Mouse (Mus musculus): Measurements from ENCODE around the gene Wnt9a. TPM values are rescaled to one million over a fixed set of nuclear protein-coding genes. Genes with fewer than 3 reads are reported as not detected.

The Wnt9a gene
- polyA plus RNA-seq, 1 experiment: 1.8 TPM

- no peak overlapping the region for H3ac ChIP-seq (ENCODE audit: control insufficient read depth, insufficient read length, low read depth)
- no peaks in the 10 kb centered on the region for H3K27me3 ChIP-seq (ENCODE audit: control insufficient read depth, insufficient read depth, insufficient read length)
- no peaks in the 10 kb centered on the region for H3K79me2 ChIP-seq (ENCODE audit: control insufficient read depth, insufficient read depth)
- H3K79me3 ChIP-seq (ENCODE audit: low read depth): no peaks in the 10 kb centered on the region
- no peak overlapping the region for H3K4me3 ChIP-seq (ENCODE audit: insufficient read depth, poor library complexity, severe bottlenecking)
- TF ChIP-seq FOSL1 (IDR thresholded peaks at IDR 0.05; ENCODE audit: insufficient read depth, low read length, poor library complexity, severe bottlenecking): no peak
- no peak for TF ChIP-seq CEBPB (IDR thresholded peaks at IDR 0.05; ENCODE audit: low read depth)
- no peak for TF ChIP-seq CTCF (IDR thresholded peaks at IDR 0.05; ENCODE audit: control insufficient read depth, insufficient read depth, insufficient read length)
- no peak for TF ChIP-seq USF1 (IDR thresholded peaks at IDR 0.05; ENCODE audit: low read depth)
- TF ChIP-seq MYOD1 (IDR thresholded peaks at IDR 0.05; ENCODE audit: control insufficient read depth, insufficient read length, low read depth): no peak
- no peak for TF ChIP-seq MYOG (IDR thresholded peaks at IDR 0.05; ENCODE audit: control insufficient read depth, extremely low read depth, insufficient read length)
- TF ChIP-seq MAX (IDR thresholded peaks at IDR 0.05): no peak
- no peaks in the 10 kb centered on the region for H3K36me3 ChIP-seq (ENCODE audit: control insufficient read depth, insufficient read depth)
These were observed 9.8 kb downstream of the Wnt9a start for GRCm38 (mm10) chr11:59316517-59316916.

GRCm38 (mm10) chr11:59322988-59323387 lies 16.3 kb downstream of the Wnt9a start:
- Histone ChIP-seq H3K4me3 (ENCODE audit: insufficient read depth, poor library complexity, severe bottlenecking) (no peak overlapping the region), H3K79me2 (ENCODE audit: control insufficient read depth, insufficient read depth) (no peaks in the 10 kb centered on the region), H3K27me3 (ENCODE audit: control insufficient read depth, insufficient read depth, insufficient read length) (no peaks in the 10 kb centered on the region), H3ac (ENCODE audit: control insufficient read depth, insufficient read length, low read depth) (no peak overlapping the region), H3K79me3 (ENCODE audit: low read depth) (no peaks in the 10 kb centered on the region), H3K36me3 (ENCODE audit: control insufficient read depth, insufficient read depth) (no peaks in the 10 kb centered on the region)
- TF ChIP-seq MYOG (IDR thresholded peaks at IDR 0.05; ENCODE audit: control insufficient read depth, extremely low read depth, insufficient read length) (peak; percentile 59), MYOD1 (IDR thresholded peaks at IDR 0.05; ENCODE audit: control insufficient read depth, insufficient read length, low read depth) (peak; percentile 45), USF1 (IDR thresholded peaks at IDR 0.05; ENCODE audit: low read depth) (no peak), MAX (IDR thresholded peaks at IDR 0.05) (no peak), FOSL1 (IDR thresholded peaks at IDR 0.05; ENCODE audit: insufficient read depth, low read length, poor library complexity, severe bottlenecking) (no peak), CTCF (IDR thresholded peaks at IDR 0.05; ENCODE audit: control insufficient read depth, insufficient read depth, insufficient read length) (no peak), CEBPB (IDR thresholded peaks at IDR 0.05; ENCODE audit: low read depth) (no peak)

- TF ChIP-seq MYOD1 (IDR thresholded peaks at IDR 0.05; ENCODE audit: control insufficient read depth, insufficient read length, low read depth): no peak
- no peak for TF ChIP-seq MAX (IDR thresholded peaks at IDR 0.05)
- TF ChIP-seq USF1 (IDR thresholded peaks at IDR 0.05; ENCODE audit: low read depth): no peak
- TF ChIP-seq FOSL1 (IDR thresholded peaks at IDR 0.05; ENCODE audit: insufficient read depth, low read length, poor library complexity, severe bottlenecking): no peak
- TF ChIP-seq CTCF (IDR thresholded peaks at IDR 0.05; ENCODE audit: control insufficient read depth, insufficient read depth, insufficient read length): no peak
- no peak for TF ChIP-seq MYOG (IDR thresholded peaks at IDR 0.05; ENCODE audit: control insufficient read depth, extremely low read depth, insufficient read length)
- no peak for TF ChIP-seq CEBPB (IDR thresholded peaks at IDR 0.05; ENCODE audit: low read depth)
- H3K4me3 ChIP-seq (ENCODE audit: insufficient read depth, poor library complexity, severe bottlenecking): no peak overlapping the region
- H3K79me2 ChIP-seq (ENCODE audit: control insufficient read depth, insufficient read depth): no peaks in the 10 kb centered on the region
- no peaks in the 10 kb centered on the region for H3K79me3 ChIP-seq (ENCODE audit: low read depth)
- H3K27me3 ChIP-seq (ENCODE audit: control insufficient read depth, insufficient read depth, insufficient read length): no peaks in the 10 kb centered on the region
- no peak overlapping the region for H3ac ChIP-seq (ENCODE audit: control insufficient read depth, insufficient read length, low read depth)
- H3K36me3 ChIP-seq (ENCODE audit: control insufficient read depth, insufficient read depth): no peaks in the 10 kb centered on the region
These were observed 18.0 kb downstream of the Wnt9a start for GRCm38 (mm10) chr11:59324777-59325176.

GRCm38 (mm10) chr11:59327625-59328024 lies 20.9 kb downstream of the Wnt9a start:
- H3K27me3 ChIP-seq (ENCODE audit: control insufficient read depth, insufficient read depth, insufficient read length): peaks cover 3% of the 10 kb centered on the region
- no peak overlapping the region for H3ac ChIP-seq (ENCODE audit: control insufficient read depth, insufficient read length, low read depth)
- TF ChIP-seq MYOG (IDR thresholded peaks at IDR 0.05; ENCODE audit: control insufficient read depth, extremely low read depth, insufficient read length) (no peak), CEBPB (IDR thresholded peaks at IDR 0.05; ENCODE audit: low read depth) (no peak), MAX (IDR thresholded peaks at IDR 0.05) (no peak), CTCF (IDR thresholded peaks at IDR 0.05; ENCODE audit: control insufficient read depth, insufficient read depth, insufficient read length) (no peak), FOSL1 (IDR thresholded peaks at IDR 0.05; ENCODE audit: insufficient read depth, low read length, poor library complexity, severe bottlenecking) (no peak), MYOD1 (IDR thresholded peaks at IDR 0.05; ENCODE audit: control insufficient read depth, insufficient read length, low read depth) (no peak), USF1 (IDR thresholded peaks at IDR 0.05; ENCODE audit: low read depth) (no peak)
- no peak overlapping the region for H3K4me3 ChIP-seq (ENCODE audit: insufficient read depth, poor library complexity, severe bottlenecking)
- H3K36me3 ChIP-seq (ENCODE audit: control insufficient read depth, insufficient read depth): no peaks in the 10 kb centered on the region
- H3K79me2 ChIP-seq (ENCODE audit: control insufficient read depth, insufficient read depth): no peaks in the 10 kb centered on the region
- no peaks in the 10 kb centered on the region for H3K79me3 ChIP-seq (ENCODE audit: low read depth)

- TF ChIP-seq USF1 (IDR thresholded peaks at IDR 0.05; ENCODE audit: low read depth) (no peak), MYOG (IDR thresholded peaks at IDR 0.05; ENCODE audit: control insufficient read depth, extremely low read depth, insufficient read length) (no peak), FOSL1 (IDR thresholded peaks at IDR 0.05; ENCODE audit: insufficient read depth, low read length, poor library complexity, severe bottlenecking) (no peak), CEBPB (IDR thresholded peaks at IDR 0.05; ENCODE audit: low read depth) (no peak), MYOD1 (IDR thresholded peaks at IDR 0.05; ENCODE audit: control insufficient read depth, insufficient read length, low read depth) (no peak), MAX (IDR thresholded peaks at IDR 0.05) (no peak), CTCF (IDR thresholded peaks at IDR 0.05; ENCODE audit: control insufficient read depth, insufficient read depth, insufficient read length) (no peak)
- peaks cover 4% of the 10 kb centered on the region for H3K27me3 ChIP-seq (ENCODE audit: control insufficient read depth, insufficient read depth, insufficient read length)
- no peak overlapping the region for H3ac ChIP-seq (ENCODE audit: control insufficient read depth, insufficient read length, low read depth)
- no peaks in the 10 kb centered on the region for H3K79me3 ChIP-seq (ENCODE audit: low read depth)
- H3K4me3 ChIP-seq (ENCODE audit: insufficient read depth, poor library complexity, severe bottlenecking): no peak overlapping the region
- H3K79me2 ChIP-seq (ENCODE audit: control insufficient read depth, insufficient read depth): no peaks in the 10 kb centered on the region
- no peaks in the 10 kb centered on the region for H3K36me3 ChIP-seq (ENCODE audit: control insufficient read depth, insufficient read depth)
These were observed 22.9 kb downstream of the Wnt9a start for GRCm38 (mm10) chr11:59329616-59330015.

- Histone ChIP-seq H3K79me3 (ENCODE audit: low read depth) (no peaks in the 10 kb centered on the region), H3K36me3 (ENCODE audit: control insufficient read depth, insufficient read depth) (no peaks in the 10 kb centered on the region)
These were observed 23.8 kb downstream of the Wnt9a start for GRCm38 (mm10) chr11:59330560-59330959.

More at GRCm38 (mm10) chr11:59330560-59330959, 23.8 kb downstream of the Wnt9a start:
- no peak overlapping the region for H3ac ChIP-seq (ENCODE audit: control insufficient read depth, insufficient read length, low read depth)
- TF ChIP-seq CTCF (IDR thresholded peaks at IDR 0.05; ENCODE audit: control insufficient read depth, insufficient read depth, insufficient read length) (peak; percentile 57), CEBPB (IDR thresholded peaks at IDR 0.05; ENCODE audit: low read depth) (no peak)
- H3K4me3 ChIP-seq (ENCODE audit: insufficient read depth, poor library complexity, severe bottlenecking): no peak overlapping the region
- H3K79me2 ChIP-seq (ENCODE audit: control insufficient read depth, insufficient read depth): no peaks in the 10 kb centered on the region
- H3K27me3 ChIP-seq (ENCODE audit: control insufficient read depth, insufficient read depth, insufficient read length): peaks cover 4% of the 10 kb centered on the region

Measured in C2C12 (cell line).